Mouse (Mus musculus) ovary, postnatal 14 days (tissue): ENCODE data around the gene Zfp991.
A peak's percentile ranks its signal among the peaks of the same experiment; 100 is the strongest.
"Not testable (repeated sequence)": the region's sequence is repeated elsewhere in the genome, so short reads cannot be mapped to it uniquely, and the experiment has no call there.

Source experiments
- DNase-seq: peaks from one replicate; pipeline ENCODE4 v3.0.0; 2022; ENCODE audit warnings: low spot score

Gene Zfp991

GRCm38 (mm10) chr4:147131837-147132459, at the start of gene Zfp991:
TSS of gene Zfp991 (plus strand) at chr4:147132038.
- DNase-seq = not testable (repeated sequence)

GRCm38 (mm10) chr4:147095641-147096040, 36.2 kb upstream of the Zfp991 start:
- not testable (repeated sequence) for DNase-seq

- DNase-seq = not testable (repeated sequence)
Observed at GRCm38 (mm10) chr4:147101666-147102626, 29.9 kb upstream of the Zfp991 start.

GRCm38 (mm10) chr4:147103814-147104213, 28.0 kb upstream of the Zfp991 start:
- not testable (repeated sequence) for DNase-seq

- not testable (repeated sequence) for DNase-seq
Observed at GRCm38 (mm10) chr4:147117839-147118238, 14.0 kb upstream of the Zfp991 start.

GRCm38 (mm10) chr4:147122286-147122685, 9.6 kb upstream of the Zfp991 start:
- DNase-seq = not testable (repeated sequence)

GRCm38 (mm10) chr4:147123797-147124196, 8.0 kb upstream of the Zfp991 start:
- DNase-seq = not testable (repeated sequence)

- DNase-seq = peak; percentile 42
Observed at GRCm38 (mm10) chr4:147124400-147125306, 7.2 kb upstream of the Zfp991 start.

GRCm38 (mm10) chr4:147125326-147125725, 6.5 kb upstream of the Zfp991 start:
- not testable (repeated sequence) for DNase-seq

GRCm38 (mm10) chr4:147125870-147126269, 6.0 kb upstream of the Zfp991 start:
- not testable (repeated sequence) for DNase-seq

GRCm38 (mm10) chr4:147126435-147126834, 5.4 kb upstream of the Zfp991 start:
- DNase-seq = not testable (repeated sequence)

- DNase-seq = not testable (repeated sequence)
Observed at GRCm38 (mm10) chr4:147127137-147127536, 4.7 kb upstream of the Zfp991 start.

- DNase-seq = not testable (repeated sequence)
Observed at GRCm38 (mm10) chr4:147128152-147128551, 3.7 kb upstream of the Zfp991 start.

GRCm38 (mm10) chr4:147133596-147133995, 1.8 kb downstream of the Zfp991 start:
- DNase-seq = not testable (repeated sequence)

GRCm38 (mm10) chr4:147141757-147142156, 9.9 kb downstream of the Zfp991 start:
- not testable (repeated sequence) for DNase-seq

GRCm38 (mm10) chr4:147165282-147165681, 33.4 kb downstream of the Zfp991 start:
- DNase-seq = not testable (repeated sequence)

- DNase-seq = not testable (repeated sequence)
Observed at GRCm38 (mm10) chr4:147170547-147170946, 38.7 kb downstream of the Zfp991 start.

GRCm38 (mm10) chr4:147171557-147171956, 39.7 kb downstream of the Zfp991 start:
- not testable (repeated sequence) for DNase-seq

GRCm38 (mm10) chr4:147176279-147176880, 44.5 kb downstream of the Zfp991 start:
- DNase-seq = not testable (repeated sequence)

GRCm38 (mm10) chr4:147181141-147181685, 49.4 kb downstream of the Zfp991 start:
- DNase-seq = not testable (repeated sequence)
